Mouse (Mus musculus): Measurements from ENCODE around the gene Avpi1.
"Not testable (repeated sequence)": the region's sequence is repeated elsewhere in the genome, so short reads cannot be mapped to it uniquely, and the experiment has no call there.

Avpi1 gene

GRCm38 (mm10) chr19:42104681-42105080 lies 24.2 kb downstream of the Avpi1 start:
- DNase-seq: no peak

- no peak for DNase-seq
Measured at GRCm38 (mm10) chr19:42099406-42099805, 29.5 kb downstream of the Avpi1 start.

DNA sequence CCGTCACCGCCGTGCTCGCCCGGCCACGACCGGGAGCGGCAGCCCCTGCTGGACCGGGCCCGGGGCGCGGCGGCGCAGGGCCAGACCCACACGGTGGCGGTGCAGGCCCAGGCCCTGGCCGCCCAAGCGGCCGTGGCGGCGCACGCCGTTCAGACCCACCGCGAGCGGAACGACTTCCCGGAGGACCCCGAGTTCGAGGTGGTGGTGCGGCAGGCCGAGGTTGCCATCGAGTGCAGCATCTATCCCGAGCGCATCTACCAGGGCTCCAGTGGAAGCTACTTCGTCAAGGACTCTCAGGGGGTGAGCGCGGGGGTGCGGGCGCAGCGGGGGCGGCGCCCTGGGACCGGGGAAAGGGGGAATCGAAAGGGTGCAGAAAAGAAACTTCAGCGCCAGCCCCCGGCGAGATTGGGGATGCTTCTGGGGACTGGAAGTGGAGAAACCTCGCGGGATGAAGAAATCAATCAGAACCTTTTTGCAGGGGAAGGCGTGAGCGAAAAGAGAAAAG lies 38.2 kb downstream of the Avpi1 start:
- DNase-seq: no peak

DNA sequence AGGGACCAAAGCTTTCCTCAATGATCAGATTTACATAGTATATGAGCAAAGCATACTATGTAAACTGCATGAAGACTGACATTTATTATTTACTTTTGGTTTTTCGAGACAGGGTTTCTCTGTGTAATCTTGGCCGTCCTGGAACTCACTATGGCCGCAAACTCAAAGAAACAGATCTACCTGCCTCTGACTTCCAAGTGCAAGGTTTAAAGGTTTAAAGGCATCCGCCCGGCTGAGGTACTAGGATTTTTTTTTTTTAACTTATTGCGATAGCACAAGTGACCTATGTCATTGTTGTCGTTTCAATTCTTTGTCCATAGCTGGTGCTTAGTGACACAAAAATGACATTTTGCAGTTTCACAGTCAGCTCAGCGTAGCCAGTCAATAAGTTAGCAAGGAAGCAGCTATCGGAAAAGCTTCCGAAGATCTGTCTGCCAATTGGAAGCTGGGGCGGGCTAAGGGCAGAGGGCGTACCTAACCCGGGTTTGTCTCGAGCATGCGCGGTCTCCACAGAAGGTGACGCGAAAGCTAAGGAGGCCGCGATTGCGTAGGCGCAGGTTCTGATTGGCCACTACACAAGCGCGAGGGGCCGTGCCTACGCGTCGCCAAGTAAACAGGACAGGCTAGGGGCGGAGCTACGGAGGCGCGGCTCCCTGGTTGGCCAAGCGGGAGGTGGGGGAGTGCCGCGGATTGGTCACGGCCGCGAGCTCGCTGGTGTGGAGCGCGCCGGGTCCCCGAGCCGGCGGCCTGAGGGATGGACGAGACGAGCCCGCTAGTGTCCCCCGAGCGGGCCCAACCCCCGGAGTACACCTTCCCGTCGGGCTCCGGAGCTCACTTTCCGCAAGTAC lies 38.9 kb downstream of the Avpi1 start, which contains the start of gene Pi4k2a:
Gene Pi4k2a (plus strand): TSS at position 723 of the 848 bp plus-strand sequence.
- DNase-seq: peak; percentile 99

DNA sequence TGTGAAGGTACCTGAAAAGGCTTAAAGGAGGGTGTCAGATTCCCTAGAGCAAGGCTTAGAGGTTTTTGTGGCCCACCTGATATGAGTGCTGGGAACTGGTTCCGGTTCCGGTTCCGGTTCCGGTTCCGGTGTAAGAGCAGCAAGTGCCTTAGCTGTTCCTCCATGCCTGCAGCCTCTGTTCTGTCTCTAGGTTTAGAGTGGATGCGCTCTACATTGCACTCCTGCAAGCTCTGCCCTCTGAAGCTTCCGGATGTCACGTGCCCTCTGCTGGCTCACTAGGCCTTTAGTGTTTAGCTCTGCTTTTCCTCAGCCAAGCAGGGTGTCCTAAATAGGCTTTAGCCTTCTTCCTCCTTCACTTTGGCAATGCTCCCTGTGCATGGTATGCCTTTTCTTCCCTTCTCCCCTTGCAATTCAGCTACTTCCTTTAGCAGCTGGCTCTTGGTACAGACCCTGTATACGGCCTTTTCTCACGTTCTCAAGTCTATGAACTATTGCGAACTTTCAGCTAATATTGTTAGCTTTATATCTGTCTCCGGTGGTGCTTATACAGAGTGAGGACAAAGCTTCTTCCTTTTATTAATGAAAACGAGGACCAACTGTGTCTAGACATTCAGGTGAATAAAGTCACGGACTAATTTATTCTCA lies 39.6 kb downstream of the Avpi1 start:
- DNase-seq: peak; percentile 38

DNA sequence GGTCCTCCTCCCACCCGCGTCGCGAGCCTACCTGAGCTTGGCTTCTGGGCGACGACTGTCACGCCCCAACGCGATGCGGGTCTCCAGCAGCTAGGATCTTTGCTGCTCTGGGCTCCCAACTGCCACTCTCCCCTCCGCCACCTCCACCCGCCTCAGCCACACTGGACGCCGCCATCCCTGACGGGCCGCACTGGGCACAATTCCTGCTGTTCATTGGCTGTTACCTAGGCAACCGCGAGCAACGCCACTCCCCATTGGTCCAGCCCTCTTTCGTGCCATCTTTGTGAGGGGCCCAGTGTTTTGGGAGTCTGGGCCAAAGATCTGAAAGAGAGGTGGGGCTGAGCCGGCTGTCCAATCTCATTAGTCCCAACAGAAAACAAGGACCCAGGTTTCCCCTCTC lies 42.7 kb downstream of the Avpi1 start, which contains the start of gene Morn4:
Gene Morn4 (minus strand): TSS at position 192 of the 400 bp plus-strand sequence.
- peak; percentile 91 for DNase-seq

DNA sequence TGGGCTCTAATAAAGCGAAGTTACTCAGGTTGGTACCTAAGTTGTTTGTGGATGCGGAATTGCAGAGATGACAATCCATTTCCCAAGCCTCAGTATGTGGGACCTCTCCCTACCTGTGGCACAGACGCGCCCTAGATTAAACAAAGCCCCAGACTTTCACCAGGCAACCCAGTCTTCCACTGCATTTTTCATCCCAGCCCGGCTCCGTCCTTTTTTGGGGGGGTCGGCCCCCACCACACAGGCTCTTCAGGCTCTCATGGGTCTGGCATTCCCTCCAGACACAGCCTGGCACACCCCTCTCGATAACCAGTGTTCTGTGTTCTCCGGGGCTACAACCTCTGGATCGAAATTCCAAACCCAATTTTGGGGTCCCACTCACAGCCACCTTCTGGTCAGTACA lies 43.2 kb downstream of the Avpi1 start:
- no peak for DNase-seq

GRCm38 (mm10) chr19:42081613-42082012 lies 47.2 kb downstream of the Avpi1 start:
- not testable (repeated sequence) for DNase-seq

DNA sequence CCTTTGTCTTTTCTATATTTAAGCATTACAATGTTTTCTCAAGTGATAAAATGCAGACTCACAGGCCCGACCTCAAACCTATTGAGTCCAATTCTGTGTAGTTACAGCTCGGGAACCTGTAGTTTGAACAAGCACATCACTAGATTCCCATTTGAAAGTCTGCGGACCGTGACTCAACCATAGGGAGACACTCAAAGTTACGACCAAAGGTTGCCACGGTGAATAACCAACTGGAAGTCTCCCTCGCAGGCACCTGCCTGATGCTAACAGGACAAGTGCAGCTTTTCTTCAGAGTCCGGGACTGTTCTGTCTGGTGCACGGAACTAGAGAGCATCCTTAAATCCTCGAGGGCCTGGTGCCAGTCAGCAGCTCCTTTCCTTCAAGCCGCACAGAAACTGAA lies 48.4 kb downstream of the Avpi1 start:
- DNase-seq: no peak

DNA sequence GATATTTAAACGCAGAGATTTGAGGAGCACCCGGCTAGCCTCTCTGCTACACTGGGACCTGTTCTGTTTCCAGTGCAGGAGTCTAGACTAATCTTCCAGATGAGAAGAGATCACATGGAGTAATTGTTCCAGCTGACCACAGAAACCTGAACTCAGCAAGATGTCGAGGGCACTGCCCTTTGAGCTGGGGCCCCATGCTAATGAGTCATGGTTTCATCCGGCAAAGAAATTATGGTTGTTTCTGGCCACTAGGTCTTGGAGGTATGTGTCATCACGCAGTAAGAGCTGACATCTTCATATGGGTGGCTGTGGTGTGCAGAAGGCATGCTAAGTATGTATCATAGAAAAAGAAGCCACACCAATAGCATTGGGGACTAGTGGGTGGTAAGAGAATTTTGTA lies 48.9 kb downstream of the Avpi1 start:
- DNase-seq: no peak

GRCm38 (mm10) chr19:42079006-42079405 lies 49.9 kb downstream of the Avpi1 start:
- DNase-seq: no peak

DNA sequence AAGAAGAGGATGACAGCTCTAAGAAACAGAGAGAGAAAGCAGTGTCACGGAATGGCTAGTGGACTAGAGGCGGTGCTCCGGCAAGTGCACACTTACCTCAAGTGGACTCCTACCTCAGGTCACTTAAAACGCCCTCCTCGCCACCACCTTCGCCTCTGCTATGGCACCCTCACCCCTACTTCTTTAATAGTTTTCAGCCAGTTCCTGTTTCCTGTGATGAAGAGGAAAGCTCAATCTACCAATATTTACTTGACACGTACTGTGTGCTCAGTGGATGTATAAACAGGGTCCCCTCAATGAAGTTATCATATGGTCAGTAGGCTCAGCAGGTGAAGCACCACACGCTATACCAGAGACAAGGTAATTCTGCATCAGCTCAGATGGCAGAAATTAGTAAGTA lies 50.3 kb downstream of the Avpi1 start:
- DNase-seq: no peak

DNA sequence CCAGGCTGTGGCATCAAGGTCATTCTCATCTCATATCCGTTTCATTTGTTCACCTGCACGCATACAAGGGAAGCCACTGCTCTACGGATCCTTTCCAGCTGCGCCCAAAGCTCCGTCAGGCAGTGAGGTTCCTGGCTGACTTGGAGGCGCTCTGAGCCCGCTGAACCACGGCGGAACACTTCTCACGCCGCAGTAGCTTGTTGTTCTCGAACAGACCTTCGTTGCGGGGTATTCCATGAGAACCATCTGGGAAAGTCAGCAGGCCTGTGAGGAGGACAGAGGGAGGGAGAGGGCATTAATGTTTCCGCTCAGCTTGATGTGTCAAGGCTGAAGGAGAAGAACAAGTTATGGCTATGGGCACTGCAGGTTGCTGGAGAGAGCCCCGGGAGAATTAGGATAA lies 52.9 kb downstream of the Avpi1 start:
- no peak for DNase-seq

GRCm38 (mm10) chr19:42075051-42075450 lies 53.8 kb downstream of the Avpi1 start:
- DNase-seq: no peak
